Mouse (Mus musculus): ENCODE results near the gene Tprgl.

GRCm38 (mm10) chr4:154122374-154122773 is 38.1 kb downstream of the Tprgl start:
- TF ChIP-seq E2F4 (IDR thresholded peaks at IDR 0.05; ENCODE audit: insufficient read depth) (no peak), POLR2A (IDR thresholded peaks at IDR 0.05; ENCODE audit: insufficient read length, low read depth) (no peak), MAX (IDR thresholded peaks at IDR 0.05; ENCODE audit: low read depth) (no peak), USF1 (IDR thresholded peaks at IDR 0.05; ENCODE audit: low read depth) (no peak), TCF12 (IDR thresholded peaks at IDR 0.05; ENCODE audit: insufficient read depth, poor library complexity, severe bottlenecking) (no peak), CEBPB (IDR thresholded peaks at IDR 0.05; ENCODE audit: insufficient read depth, poor library complexity, severe bottlenecking) (no peak), MYOD1 (IDR thresholded peaks at IDR 0.05; ENCODE audit: control insufficient read depth in 1 of 3, insufficient read length in 2 of 3, low read depth in 2 of 3) (no peak)
